Mouse (Mus musculus): ENCODE results near the gene Mettl25.

DNA sequence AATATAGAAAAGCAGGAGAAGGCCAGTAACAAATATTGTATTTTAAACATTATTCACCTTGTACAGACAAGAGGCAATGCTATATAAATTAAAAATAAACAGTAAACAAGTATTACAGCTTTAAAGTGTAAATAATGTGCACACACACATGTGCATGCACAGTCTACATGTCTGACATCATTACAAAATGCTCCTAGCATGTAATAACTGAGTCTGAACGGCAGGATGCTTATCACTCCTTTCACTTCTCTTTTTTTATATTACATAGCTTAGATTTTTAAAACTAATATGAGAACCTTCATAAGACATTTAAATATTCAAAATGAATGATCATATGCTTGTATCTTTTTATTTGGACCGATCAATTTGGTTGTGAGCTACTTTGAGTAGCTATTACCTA, 77.2 kb downstream of the Mettl25 start:
- no peak for TF ChIP-seq POLR2A (IDR thresholded peaks at IDR 0.05; ENCODE audit: control insufficient read depth, extremely low read depth, insufficient read depth, low read length, poor library complexity)
- TF ChIP-seq CTCF (IDR thresholded peaks at IDR 0.05; ENCODE audit: borderline replicate concordance, control insufficient read depth, extremely low read depth, insufficient read depth, low read length, poor library complexity): no peak
